Mouse (Mus musculus) E14TG2a.4 (cell line): ENCODE data around the gene Pold2.

Experiments used
- CTCF ChIP-seq: conservative IDR thresholded peaks from 2 replicates; pipeline ENCODE4 v1.5.1; 2014; ENCODE audit warnings: low read length
- NANOG ChIP-seq: IDR thresholded peaks from 2 replicates; pipeline ENCODE4 v1.6.1; 2014; ENCODE audit warnings: borderline replicate concordance, low read length, mixed read lengths
- POU5F1 ChIP-seq: IDR thresholded peaks from 2 replicates; pipeline ENCODE4 v1.6.1; 2014; ENCODE audit warnings: low read length, borderline replicate concordance

DNA sequence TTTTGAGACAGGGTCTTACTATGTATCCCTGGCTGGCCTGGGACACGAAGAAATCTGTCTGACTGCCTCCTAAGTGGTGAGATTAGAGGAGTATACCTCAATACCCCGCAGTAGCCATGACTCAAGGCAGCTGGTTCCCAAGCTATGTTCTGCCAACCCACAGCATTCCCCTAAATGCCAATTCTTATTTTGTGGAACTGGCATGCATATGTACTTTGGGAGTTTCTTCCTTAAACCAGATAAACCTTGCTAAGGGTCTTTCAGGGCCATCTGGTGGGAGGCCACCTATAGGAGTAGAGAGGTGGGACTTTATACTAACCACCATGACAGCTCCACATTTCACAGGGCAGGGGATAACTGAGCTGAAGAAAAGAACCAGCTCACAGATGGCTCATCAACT lies 25.8 kb upstream of the Pold2 start:
- no peak for TF ChIP-seq CTCF
- TF ChIP-seq POU5F1 = no peak
- TF ChIP-seq NANOG = no peak
